In the genomic region with DNA sequence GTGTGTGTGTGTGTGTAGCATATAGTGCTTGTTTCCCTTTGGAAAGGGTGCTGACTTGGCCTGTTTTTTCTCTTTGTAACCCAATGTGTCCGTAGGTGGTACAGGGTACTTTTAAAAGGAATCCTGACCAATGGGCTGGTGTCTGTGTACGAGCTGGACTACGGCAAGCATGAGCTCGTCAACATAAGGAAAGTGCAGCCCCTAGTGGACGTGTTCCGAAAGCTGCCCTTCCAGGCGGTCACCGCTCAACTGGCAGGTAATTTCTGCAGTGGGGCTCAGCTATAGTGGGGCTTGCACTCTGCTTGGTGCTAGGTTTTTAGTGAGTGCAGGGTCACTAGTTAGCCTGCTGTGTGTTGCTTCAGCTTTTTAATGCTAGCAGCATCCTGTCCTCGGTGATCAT, we compare ENCODE assay signal across 9 mouse cellular contexts. TPM values are rescaled to one million over a fixed set of nuclear protein-coding genes. Genes with fewer than 3 reads are reported as not detected.
DNase-seq lines count a peak whose midpoint lies in the region; ATAC-seq and TF ChIP-seq lines count a peak whose summit lies in the region.
"Had no signal": no experiment of that assay in that cellular context is flagged by ENCODE, and none has a peak within 500 bp of the region (broad histone marks: within the 10 kb centered on the region; RNA-seq: fewer than 3 reads in every experiment).

No protein-coding gene starts in this region.

- no peak overlapping the region for H3K9ac ChIP-seq in neural tube, embryonic 15.5 days (replicated peaks)

- peak; percentile 56 for DNase-seq in gastrocnemius, adult 2 months
- DNase-seq in gastrocnemius, adult 8-10 months (ENCODE audit: low spot score in 2 of 2) = no peak
- DNase-seq in neural tube, embryonic 10.5 days (ENCODE audit: extremely low spot score, low spot score) = peak; percentile 23
- peak; percentile 48 for DNase-seq in retina, postnatal 1 day
- DNase-seq in thymus, adult 2 months = no peak
- no peak for DNase-seq in adrenal gland, postnatal 4 days (ENCODE audit: low spot score in 2 of 2)

- no peak for ATAC-seq in neural tube, embryonic 15.5 days (ENCODE audit: low FRiP score)
- ATAC-seq in granulocyte monocyte progenitor cell, adult 5-6 weeks (replicated peaks; ENCODE audit: poor library complexity, severe bottlenecking) = peak; percentile 46

- no peak for TF ChIP-seq POLR2A in thymus, adult 2 months (IDR thresholded peaks at IDR 0.05; ENCODE audit: control insufficient read depth, extremely low read depth, insufficient read depth, low read length, poor library complexity)

- no peaks in the 10 kb centered on the region for H3K9me3 ChIP-seq in neural tube, embryonic 15.5 days (replicated peaks)
- H3K9me3 ChIP-seq: megakaryocyte, embryonic 14.5 days had no signal

- peak; percentile 62 for TF ChIP-seq CTCF in gastrocnemius, adult 2 months (IDR thresholded peaks at IDR 0.05)
- no peak for TF ChIP-seq CTCF in thymus, adult 2 months (IDR thresholded peaks at IDR 0.05; ENCODE audit: borderline replicate concordance, control insufficient read depth, extremely low read depth, insufficient read depth, low read length, poor library complexity)

- 43% methylated on average over 9 of the region's 9 CpGs for WGBS in neural tube, embryonic 15.5 days
- WGBS in thymus, adult 2 months = 92% methylated on average over 9 of the region's 9 CpGs

- H3K36me3 ChIP-seq in neural tube, embryonic 15.5 days = no peaks in the 10 kb centered on the region
- H3K36me3 ChIP-seq in thymus, adult 2 months (ENCODE audit: control insufficient read depth, insufficient read depth, low read length) = no peaks in the 10 kb centered on the region

- intact Hi-C loops in gastrocnemius, adult 2 months (cut with DNase I) = loop anchor here (5.0 kb wide), 1 partner anchor 87 kb away; no protein-coding TSS in a partner anchor

- H3K4me3 ChIP-seq in gastrocnemius, adult 2 months = no peak overlapping the region
- H3K4me3 ChIP-seq in neural tube, embryonic 15.5 days (replicated peaks) = no peak overlapping the region
- H3K4me3 ChIP-seq in thymus, adult 2 months (ENCODE audit: control insufficient read depth, insufficient read depth, low read length) = no peak overlapping the region
- H3K4me3 ChIP-seq: megakaryocyte, embryonic 14.5 days had no signal

- no peak overlapping the region for H3K4me2 ChIP-seq in neural tube, embryonic 15.5 days

- no peaks in the 10 kb centered on the region for H3K27me3 ChIP-seq in neural tube, embryonic 15.5 days (replicated peaks)
- H3K27me3 ChIP-seq in thymus, adult 2 months (ENCODE audit: control insufficient read depth, insufficient read depth, low read length) = no peaks in the 10 kb centered on the region
- H3K27me3 ChIP-seq: megakaryocyte, embryonic 14.5 days had no signal

- H3K27ac ChIP-seq in gastrocnemius, adult 2 months = no peak overlapping the region
- no peak overlapping the region for H3K27ac ChIP-seq in neural tube, embryonic 15.5 days (replicated peaks)
- no peak overlapping the region for H3K27ac ChIP-seq in thymus, adult 2 months (ENCODE audit: control insufficient read depth, insufficient read depth, low read length)

- H3K4me1 ChIP-seq in neural tube, embryonic 15.5 days = no peaks in the 10 kb centered on the region; the same call in 1 of the 2 replicates
- no peaks in the 10 kb centered on the region for H3K4me1 ChIP-seq in thymus, adult 2 months (replicated peaks; ENCODE audit: control insufficient read depth, insufficient read depth, low read length)

RNA-seq across cellular contexts. Expression of a gene that starts 9.2 kb away (rescaled TPM):
- total RNA-seq in gastrocnemius, adult 2 months (2021) = 100 to 1,000 TPM; 173 to 208 TPM
- 100 to 1,000 TPM; 175 to 195 (median 187) TPM for total RNA-seq in gastrocnemius, adult 8-10 months (2022)
- polyA plus RNA-seq in neural tube, embryonic 15.5 days (2015; fragmentation: Nextera tagmentation; extraction: Ambion mirVana) = 3.5 and 3.6 TPM in 2 replicates
- not detected in 2 replicates for total RNA-seq in granulocyte monocyte progenitor cell, adult 5-6 weeks (2014; fragmentation: Nextera tagmentation)
- total RNA-seq in granulocyte monocyte progenitor cell, adult 5-6 weeks (2017) = 0.04 TPM in 1 of 2 replicates, not detected in the other
- polyA plus RNA-seq in thymus, adult 2 months (2012; rRNA removed) = 0.92 and 3.6 TPM in 2 replicates
- total RNA-seq in adrenal gland, postnatal 4 days (2021) = 10 to 100 TPM; 10.4 to 10.6 TPM

Comparison
In these comparisons a context has a peak if more than half of its experiments do, and no peak if none do; other contexts are left out.
1. DNase-seq: peak in gastrocnemius, adult 2 months (single experiment), neural tube, embryonic 10.5 days (single experiment) and retina, postnatal 1 day (single experiment); none in gastrocnemius, adult 8-10 months (0 of 2), thymus, adult 2 months (single experiment) and adrenal gland, postnatal 4 days (0 of 2).
2. RNA of a gene that starts 9.2 kb away (total RNA-seq): 173 to 208 TPM in gastrocnemius, adult 2 months and 175 to 195 TPM in gastrocnemius, adult 8-10 months; 10.4 to 10.6 TPM in adrenal gland, postnatal 4 days and 0.04 TPM in granulocyte monocyte progenitor cell, adult 5-6 weeks; every median in the first group is over 10 times any median in the second.